Mouse (Mus musculus) granulocyte monocyte progenitor cell, adult 5-6 weeks (primary cell): Measurements from ENCODE around the gene Gm40193. TPM values are rescaled to one million over a fixed set of nuclear protein-coding genes. Genes with fewer than 3 reads are reported as not detected.
"Not testable (repeated sequence)": the region's sequence is repeated elsewhere in the genome, so short reads cannot be mapped to it uniquely, and the experiment has no call there.

Experiments
- ATAC-seq: replicated peaks from 2 replicates; pipeline ENCODE4 v1.8.0; 2016; ENCODE audit warnings: mild to moderate bottlenecking, moderate TSS enrichment, inconsistent platforms; ENCODE audit not compliant: poor library complexity, severe bottlenecking
- total RNA-seq, 2 experiments: library from RNA; stranded (forward) in 1 of 2; stranded (reverse) in 1 of 2; fragments of 200-712, 200-1000 nt in 1 of 2; fragments of >200 nt in 1 of 2; fragmentation: Nextera tagmentation in 1 of 2; gene quantifications; 2 replicates each; pipeline ENCODE4 v1.2.3; 2014 to 2017

Gene Gm40193
- total RNA-seq, 2 experiments from 2014 or later = not detected

DNA sequence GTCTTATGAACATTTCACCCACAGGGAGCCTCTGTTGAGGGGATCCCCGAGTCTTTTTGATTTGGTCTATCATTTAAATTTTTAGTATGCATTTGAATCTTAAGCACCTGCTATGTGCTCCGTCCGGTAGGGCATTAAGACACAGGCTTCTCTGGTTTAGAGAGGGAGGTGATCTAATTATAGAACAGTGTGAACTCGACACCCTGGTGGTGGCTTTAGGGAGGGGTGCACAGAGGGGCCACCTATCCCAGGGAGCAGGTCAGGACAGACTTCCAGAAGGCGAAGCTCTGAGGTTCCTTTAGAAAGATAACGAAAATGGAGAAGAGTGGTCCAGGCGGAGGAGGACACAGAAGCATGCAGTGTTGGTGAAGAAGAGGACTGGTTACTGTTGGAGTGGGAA, 11.8 kb upstream of the Gm40193 start:
- no peak for ATAC-seq

DNA sequence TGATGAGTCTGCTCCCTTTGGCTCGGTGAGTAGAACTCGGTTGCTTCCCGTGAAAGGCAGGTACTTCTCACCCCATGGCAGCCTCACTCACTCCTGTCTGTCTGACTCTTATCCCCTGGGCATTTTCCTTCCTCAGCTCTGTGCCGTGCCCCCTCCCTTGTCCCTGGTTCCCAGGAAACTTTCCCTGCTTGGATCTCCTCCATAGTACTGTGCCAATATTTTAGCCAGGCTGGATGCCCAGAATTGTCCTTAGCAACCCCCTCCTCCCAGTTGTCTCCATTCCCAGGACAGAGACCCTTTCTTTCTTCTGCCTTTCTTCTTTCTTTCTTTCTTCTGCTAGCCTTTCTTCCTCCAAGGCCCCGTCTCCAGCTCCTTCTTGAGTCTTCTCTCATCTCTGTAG, 8.7 kb upstream of the Gm40193 start:
- ATAC-seq = no peak

DNA sequence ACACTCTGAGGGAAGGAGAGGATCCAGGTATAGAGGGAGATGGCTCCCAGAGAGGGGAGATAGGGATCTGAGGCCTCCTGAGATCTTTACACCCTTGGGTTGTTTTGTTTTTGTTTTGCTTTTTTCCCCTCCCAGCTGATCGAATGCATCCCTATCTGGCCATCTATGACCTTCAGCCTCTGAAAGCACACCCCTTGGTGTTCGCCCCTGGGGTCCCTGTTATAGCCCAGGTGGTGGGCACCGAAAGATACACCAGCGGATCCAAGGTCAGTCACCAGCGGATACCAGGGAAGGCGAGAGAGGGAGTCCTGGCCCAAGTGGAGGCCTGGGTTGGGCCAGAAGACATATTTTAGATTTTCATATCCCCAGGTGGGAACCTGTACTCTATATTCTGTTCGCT, 8.2 kb upstream of the Gm40193 start:
- ATAC-seq = no peak

DNA sequence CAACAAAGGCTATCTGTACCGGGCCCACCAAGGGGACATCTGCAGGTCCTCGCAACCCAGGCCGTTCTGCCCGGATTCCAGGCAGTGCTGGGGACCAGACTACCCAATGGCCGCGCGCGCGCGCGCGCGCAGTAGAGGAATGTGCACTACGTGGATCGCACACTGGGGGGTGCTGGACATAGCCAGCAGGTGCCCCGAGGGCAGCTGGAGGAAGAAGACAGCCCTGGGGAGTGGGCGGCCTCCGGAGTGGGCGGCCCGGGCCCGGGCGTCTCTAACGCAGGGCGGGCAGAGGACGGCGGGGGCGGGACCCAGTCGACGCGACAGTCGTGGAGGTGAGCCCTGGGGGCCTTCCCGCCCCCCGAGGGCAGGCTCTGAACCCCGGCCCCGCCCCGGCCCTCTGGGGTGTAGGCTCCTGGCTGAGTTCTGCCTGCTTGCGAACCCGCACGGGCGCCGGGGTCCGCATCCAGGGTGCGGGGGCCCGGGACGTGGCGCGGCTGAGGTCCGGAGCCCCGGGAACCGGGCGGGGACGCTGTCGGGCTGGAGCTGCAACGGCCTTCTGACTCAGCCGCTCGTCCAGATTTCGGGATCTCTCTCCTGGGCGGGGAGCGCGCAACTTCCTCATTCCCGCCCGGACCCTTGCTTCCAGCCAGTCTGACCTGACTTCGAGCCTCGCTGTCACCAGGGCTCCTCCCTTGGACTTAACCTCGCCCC, 7.3 kb upstream of the Gm40193 start, which contains the start of gene Pld2:
Gene Pld2 (plus strand): TSS at position 188 of the 711 bp plus-strand sequence.
- ATAC-seq = peak; percentile 90

DNA sequence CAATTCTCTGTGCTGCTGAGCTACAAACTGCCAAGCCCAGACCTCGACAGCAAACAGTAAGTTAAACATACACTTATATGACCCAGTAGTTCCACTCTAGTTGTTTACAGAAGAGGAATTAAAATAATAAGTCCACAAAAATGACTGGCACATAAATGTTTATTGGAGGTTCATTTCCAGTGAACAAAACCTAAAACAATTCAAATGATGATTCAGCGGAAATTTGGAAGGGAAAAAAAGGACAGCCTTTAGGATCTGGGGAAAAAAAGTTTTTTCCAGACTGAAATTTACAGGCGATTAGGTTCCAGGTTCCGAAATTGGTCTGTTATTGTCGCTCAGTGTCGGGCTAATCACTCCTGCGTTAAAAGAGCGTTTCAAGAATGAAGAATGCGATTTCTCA, 6.7 kb upstream of the Gm40193 start:
- ATAC-seq = no peak

DNA sequence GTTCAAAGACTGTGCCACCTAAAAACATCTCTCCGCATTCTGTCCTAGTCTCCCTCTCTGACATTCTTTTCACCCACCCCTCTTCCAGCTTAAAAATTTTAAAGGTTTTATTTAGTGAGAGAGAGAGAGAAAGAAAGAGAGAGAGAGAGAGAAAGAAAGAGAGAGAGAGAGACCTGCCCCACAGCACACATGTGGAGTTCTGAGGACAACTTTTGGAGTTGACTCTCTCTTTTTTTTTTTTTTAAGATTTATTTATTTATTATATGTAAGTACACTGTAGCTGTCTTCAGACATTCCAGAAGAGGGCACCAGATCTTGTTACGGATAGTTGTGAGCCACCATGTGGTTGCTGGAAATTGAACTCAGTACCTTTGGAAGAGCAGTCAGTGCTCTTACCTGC, 1.7 kb downstream of the Gm40193 start:
- ATAC-seq = not testable (repeated sequence)

DNA sequence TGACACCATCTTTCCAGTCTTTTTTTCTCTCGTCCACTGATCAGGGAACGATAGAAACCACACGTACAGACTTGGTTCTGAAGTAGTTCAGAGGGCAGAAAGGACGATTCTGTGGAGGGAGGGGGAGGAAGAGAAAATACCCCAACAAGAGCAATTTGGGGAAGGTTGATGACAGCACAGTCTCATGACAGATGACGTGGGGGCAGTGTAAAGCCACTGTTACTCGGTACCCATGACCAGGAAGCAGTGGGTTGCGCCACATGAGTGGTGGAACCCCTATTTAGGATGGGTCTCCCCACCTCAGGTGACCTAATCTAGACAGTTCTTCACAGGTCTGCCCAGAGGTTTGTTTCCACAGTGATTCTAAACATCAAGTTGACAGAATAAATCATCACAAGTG, 4.1 kb downstream of the Gm40193 start:
- no peak for ATAC-seq

DNA sequence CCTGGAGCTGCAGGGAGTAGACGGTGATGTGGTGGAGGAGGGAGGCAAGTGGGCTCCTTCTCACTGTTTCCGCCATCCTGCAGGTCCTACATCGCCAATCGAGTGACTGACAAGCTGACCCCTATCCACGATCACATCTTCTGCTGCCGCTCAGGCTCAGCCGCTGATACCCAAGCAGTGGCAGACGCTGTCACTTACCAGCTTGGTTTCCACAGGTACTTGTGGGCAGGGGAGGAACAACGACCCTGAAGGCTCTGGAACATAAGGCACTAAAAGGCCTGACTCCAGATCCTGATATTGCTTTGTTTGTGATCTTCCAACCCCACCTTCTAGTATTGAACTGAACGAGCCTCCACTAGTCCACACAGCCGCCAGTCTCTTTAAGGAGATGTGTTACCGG, 6.5 kb downstream of the Gm40193 start:
- ATAC-seq = no peak

DNA sequence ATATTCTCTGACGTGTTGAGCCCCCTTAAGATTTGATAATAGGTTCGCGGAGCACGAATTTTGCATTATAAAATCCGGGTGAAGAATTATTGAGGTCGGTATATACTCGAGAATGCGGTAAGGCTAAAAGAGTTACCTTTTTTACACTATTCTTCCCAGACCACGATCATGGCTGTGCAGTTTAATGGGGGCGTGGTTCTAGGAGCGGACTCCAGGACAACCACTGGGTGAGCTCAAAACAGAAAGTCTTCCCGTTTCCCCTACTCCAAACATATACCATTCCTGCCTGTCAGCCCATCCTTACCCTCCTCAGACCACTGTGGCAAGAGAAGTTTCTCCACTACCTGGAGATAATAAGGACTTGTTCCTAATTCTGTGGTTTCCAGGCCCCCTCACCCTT, 7.0 kb downstream of the Gm40193 start:
- 0 out of 2 replicates have a peak, but pooled peaks have one; percentile 38 for ATAC-seq

DNA sequence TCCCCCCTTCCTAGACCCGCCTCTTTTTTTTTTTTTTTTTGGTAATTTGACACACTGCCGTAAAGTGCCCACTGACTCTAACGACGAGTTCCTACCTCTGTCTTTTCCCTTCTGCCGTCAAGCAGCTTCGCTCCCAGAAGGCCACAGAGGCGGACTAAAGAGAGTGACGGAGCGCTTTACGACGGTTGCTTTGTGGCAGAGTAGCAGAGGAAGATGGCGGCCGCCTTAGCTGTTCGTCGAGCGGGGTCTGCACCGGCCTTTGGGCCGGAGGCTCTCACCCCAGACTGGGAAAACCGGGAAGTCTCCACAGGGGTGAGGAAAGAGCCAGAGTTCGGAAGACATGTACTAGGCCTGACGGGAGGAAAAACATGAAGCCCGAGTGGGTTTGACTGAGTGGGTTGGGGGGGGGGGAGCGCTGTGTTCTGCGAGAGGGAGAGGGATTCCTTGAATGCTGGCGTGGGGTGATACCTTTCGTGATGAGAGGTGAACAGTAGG, 7.5 kb downstream of the Gm40193 start, which contains the start of gene Psmb6:
Gene Psmb6 (plus strand): TSS at position 184 of the 495 bp plus-strand sequence.
- ATAC-seq = peak; percentile 100

DNA sequence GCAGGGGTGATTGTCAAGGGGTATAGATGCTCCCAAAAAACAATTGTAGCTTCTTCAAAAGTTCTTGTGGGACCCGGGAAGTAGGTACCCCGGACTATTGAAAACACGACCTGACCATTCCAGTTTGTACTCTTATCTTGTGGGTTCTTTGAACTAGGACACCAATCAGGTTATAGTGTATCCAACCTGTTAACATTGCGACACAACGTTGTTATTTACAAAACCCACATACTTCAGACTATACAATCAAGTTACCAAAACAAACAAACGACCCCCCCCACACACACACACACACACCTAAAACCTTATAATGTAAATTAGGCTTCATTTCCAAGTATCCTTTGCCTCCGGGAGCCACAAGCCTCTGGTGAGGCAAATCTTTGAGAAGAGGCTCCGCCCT, 8.0 kb downstream of the Gm40193 start:
- ATAC-seq = no peak

DNA sequence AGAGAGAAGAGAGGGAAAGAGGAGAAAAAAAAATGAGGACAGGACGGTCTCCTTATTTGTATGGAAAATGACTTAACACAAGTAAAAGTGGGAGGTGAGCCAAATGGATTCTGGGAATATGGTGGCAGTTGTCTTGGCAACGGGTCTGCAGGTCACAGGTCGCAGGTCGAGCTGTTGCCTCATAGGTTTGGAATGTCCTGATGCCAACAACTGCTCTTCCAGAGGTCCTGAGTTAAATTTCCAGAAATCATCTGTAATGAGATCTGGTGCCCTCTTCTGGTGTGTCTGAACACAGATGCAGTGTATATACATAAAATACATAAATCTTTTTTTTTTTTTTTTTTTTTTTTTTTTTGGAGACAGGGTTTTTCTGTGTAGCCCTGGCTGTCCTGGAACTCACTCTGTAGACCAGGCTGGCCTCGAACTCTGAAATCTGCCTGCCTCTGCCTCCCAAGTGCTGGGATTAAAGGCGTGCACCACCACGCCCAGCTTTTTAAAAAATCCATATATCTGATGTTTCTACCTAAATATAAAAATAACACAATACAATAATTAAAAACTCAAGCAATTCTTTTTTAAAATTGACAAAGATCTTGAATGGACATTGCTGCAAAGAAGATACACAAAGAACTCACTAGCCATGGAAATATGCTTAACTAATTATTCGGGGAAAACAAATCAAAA, 9.3 kb downstream of the Gm40193 start:
- ATAC-seq = not testable (repeated sequence)

DNA sequence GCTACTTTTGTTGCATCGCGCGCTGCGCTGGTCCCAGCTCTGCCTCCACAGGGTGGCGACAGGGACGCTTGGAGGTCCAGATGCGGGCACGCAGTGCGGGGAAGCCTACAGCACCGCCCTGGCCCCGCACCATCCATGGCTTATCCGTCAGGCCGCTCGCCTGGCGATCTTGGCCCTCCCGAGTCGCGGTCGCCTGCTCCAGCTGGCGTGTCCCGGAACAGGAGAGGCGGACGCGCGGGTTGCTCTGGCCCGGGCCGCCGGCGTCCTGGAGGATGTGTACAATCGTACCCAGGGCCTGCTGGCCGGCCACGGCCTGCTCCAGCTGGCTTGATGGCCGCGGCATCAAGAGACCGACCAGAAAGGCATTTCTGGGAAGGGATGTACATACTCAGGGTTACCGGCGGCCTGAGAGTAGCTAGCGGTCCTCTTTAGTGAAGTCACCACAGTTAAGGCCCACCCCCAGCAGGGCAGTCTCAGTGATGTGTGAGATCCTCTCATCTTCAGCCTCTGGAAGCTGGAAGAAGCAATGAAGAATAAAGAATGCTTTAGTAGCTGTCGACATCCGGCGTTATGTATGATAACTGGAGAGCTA, 12.5 kb downstream of the Gm40193 start:
- no peak for ATAC-seq

DNA sequence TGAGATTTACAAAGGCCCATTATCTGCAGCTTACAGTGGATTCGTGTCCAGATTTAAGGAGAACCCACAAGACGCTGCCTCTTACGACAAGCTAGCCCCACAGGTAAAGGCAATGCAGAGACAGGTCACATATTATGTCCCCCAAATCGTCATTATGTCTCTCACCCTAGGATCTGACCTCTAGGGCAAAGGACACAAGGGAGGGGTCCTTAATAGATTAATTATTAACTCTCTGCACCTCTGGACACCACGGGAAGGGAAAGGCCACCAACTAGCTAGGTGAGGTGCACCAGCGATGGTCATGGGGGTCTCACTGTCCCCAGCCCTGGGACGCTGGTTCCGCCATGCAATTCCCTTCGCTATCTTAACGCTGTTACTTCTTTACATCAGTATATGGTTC, 13.8 kb downstream of the Gm40193 start, which contains the start of gene Gltpd2:
Gene Gltpd2 (plus strand): TSS at position 274 of the 400 bp plus-strand sequence.
- no peak for ATAC-seq

DNA sequence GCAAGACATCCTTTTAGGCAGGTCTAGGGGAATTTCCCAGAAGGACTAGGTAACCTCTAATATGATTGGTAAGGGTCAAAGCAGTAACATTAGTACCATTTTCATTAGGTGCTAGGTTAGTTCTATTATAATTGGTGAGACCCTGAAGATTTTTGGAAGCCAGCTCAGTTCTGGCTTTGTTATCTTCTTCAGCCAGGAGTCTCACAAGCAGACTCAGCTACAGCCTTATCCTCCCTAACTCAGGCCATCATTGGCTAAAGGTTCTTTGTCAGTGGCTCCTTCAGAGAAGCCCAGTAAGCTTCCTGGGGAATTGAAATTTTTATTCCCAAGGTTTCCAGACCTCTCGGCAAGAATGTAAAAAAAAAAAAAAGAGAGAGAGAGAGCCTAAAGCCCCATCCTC, 14.3 kb downstream of the Gm40193 start:
- no peak for ATAC-seq

DNA sequence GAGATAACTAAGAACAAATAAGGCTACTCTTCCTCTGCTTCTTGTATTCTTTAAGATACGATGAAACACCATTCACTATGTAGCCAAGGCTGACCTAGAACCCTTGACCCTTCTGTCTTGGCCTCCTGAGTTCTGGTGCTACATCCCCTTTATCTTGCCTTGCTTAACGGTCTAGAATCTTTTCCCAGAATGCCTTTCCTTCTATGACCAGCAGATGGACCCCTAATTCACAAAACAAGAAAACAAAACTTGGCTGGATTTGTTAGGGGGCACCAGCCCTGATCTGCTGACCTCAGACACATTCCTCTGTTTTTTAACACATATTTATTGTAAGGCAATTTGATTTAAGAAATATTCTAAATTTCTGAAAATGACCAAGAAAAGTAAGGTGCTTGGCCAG, 16.4 kb downstream of the Gm40193 start:
- ATAC-seq = peak; percentile 68

DNA sequence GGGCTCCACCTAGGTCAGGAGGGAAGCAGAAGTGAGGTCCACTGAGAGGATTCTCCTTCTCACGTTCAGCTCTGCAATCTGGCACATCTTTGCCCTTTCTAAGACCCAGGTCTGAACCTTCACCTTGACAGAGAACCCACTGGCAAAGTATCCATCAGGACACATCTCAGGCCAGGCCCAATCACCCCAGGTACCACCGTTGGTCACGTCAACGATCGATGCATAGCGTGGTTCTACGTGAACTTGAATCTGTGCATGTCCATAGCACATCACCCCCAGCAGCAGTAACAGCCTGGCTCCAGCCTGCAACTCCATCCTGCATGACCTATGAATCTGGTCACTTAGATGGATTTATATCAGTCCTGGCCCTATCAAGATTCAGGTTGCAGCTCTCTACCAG, 18.5 kb downstream of the Gm40193 start, which contains the start of gene Vmo1:
Gene Vmo1 (minus strand): TSS at position 329 of the 400 bp plus-strand sequence.
- no peak for ATAC-seq

DNA sequence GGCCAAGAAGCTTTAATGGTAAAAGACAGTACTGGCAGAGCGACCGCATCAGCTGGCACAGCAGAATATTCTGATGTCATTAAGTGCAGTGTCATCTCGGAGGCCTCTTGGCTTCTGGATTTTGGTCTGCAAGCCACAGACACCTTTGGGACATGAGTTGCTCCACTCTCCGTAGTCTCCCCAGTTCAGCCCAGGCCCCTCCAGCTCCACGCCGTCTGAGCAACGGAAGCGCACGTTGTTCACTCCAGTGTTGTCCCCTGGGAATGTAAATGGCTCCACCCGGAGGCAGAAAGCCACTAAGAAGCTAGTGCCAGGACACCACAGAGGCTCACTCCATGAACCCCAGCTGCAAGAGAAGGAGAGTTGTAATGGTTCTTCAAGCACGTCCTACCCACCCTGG, 19.2 kb downstream of the Gm40193 start:
- ATAC-seq = no peak

DNA sequence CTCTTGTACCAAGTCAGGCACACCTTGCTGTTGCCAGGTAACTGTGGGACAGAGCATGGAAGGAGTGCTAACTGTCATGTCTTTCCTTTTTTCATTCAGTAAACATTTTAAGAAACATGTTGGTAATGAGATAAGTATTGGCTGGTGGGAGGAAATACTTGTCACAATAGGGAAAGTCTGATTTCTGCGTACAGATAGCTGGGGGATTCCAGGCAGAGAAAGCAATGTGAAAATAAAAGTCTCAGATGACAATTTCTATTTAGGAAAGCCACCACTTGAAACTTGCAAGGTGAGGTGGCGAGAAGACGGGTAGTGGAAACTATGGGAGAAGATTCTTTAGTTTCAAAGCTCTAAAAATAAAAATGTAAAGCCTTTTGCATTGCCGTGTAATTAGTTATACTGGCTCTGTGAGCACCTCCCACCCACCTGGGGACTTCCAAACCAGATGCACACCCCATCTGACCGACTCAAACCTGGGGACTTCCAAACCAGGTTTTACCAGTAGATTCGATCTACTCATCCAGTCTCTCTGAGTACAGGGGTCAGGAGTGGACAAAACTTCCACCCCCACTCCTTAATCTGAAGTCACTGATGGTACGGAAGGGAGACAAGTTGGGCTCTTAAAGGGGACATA, 19.9 kb downstream of the Gm40193 start:
- no peak for ATAC-seq

DNA sequence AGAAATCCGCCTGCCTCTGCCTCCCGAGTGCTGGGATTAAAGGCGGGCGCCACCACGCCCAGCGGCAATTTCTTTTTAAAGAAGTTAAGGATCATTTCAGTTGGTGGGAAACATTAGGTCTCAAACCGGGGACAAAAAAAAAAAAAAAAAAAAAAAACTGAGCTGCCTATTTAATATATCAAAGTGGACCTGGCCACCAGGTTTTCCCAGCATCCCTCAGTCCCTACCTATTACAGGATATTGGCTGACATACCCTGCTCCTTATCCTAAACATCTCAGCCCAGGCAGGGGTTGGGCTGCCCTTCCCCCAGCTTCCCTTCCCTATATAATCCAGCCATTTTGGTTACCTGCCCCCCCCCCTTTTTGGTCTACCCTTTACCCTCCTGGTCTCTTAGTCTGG, 20.9 kb downstream of the Gm40193 start:
- no peak for ATAC-seq

DNA sequence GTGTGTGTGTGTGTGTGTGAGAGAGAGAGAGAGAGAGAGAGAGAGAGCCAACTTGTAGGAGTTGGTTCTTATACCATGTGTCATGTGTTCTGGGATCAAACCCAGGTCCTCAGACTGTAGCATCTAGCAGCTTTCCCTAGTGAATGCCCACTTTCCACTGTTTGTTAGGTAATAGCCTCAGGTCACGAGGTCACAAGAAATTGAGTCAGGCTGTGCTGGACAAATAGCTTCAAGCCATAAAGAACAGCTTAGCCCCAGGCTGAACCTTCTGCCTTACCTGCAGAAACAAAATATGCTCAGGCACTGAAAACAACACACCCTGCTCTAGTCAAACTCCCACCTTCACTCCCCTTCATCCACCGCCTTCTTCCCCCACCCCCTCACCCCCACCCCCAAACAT, 21.5 kb downstream of the Gm40193 start:
- ATAC-seq = no peak
